ENCODE assay signal across 11 mouse cellular contexts in the genomic region with DNA sequence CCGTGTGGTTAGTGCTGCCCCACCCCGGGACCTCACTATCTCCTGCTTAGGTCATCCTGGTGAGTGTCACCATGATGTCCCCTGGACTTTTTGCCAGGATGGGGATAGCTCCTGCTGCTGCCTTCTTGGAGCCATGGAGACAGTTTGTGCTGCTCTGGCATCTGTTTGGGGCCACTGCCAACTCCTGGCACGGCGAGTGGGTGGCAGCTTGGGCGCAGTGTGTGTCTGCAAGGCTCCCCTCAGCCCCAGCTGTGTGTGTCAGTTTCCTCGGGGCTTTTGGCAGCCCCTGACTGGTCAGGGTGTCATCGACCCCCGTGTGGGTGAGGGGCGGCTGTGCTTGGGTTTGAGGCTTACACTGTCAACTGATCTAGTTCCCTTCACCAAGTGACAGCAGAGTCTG. TPM values are rescaled to one million over a fixed set of nuclear protein-coding genes. Genes with fewer than 3 reads are reported as not detected.
DNase-seq lines count a peak whose midpoint lies in the region; ATAC-seq and TF ChIP-seq lines count a peak whose summit lies in the region.
"Had no signal": no experiment of that assay in that cellular context is flagged by ENCODE, and none has a peak within 500 bp of the region (broad histone marks: within the 10 kb centered on the region; RNA-seq: fewer than 3 reads in every experiment).

No protein-coding gene starts in this region.

- DNase-seq in heart, adult 18-20 months, result peak; percentile 5 to 14
- DNase-seq in heart, postnatal 25 days (ENCODE audit: low spot score), result no peak
- DNase-seq in forebrain, postnatal 0 days, result peak; percentile 81
- DNase-seq in left cerebral cortex, adult 11 months (ENCODE audit: low spot score), result peak; percentile 31
- peak; percentile 76 for DNase-seq in right cerebral cortex, postnatal 25 days
- DNase-seq in urinary bladder, postnatal 10 days (ENCODE audit: low spot score), result no peak
- DNase-seq in MN1 (ENCODE audit: low spot score), result no peak

- no peaks in the 10 kb centered on the region; the same call in 1 of the 2 replicates for H3K4me1 ChIP-seq in forebrain, postnatal 0 days (ENCODE audit: insufficient read depth)

- H3K27me3 ChIP-seq in forebrain, postnatal 0 days (ENCODE audit: insufficient read depth, low read length), result no peaks in the 10 kb centered on the region
- H3K27me3 ChIP-seq: limb, embryonic 13.5 days had no signal

- intact Hi-C loops in heart, postnatal 25 days (cut with DNase I), result no loop called here

- H3K36me3 ChIP-seq in forebrain, postnatal 0 days (ENCODE audit: insufficient read depth), result no peaks in the 10 kb centered on the region
- H3K36me3 ChIP-seq: limb, embryonic 13.5 days had no signal

- H3K9ac ChIP-seq in forebrain, postnatal 0 days, result no peak overlapping the region
- H3K9ac ChIP-seq: limb, embryonic 13.5 days had no signal

- no peak for TF ChIP-seq CTCF in forebrain, postnatal 0 days (IDR thresholded peaks at IDR 0.05; ENCODE audit: low read depth)

- H3K4me2 ChIP-seq in forebrain, postnatal 0 days (ENCODE audit: low read depth), result no peak overlapping the region
- H3K4me2 ChIP-seq: limb, embryonic 13.5 days had no signal

- ATAC-seq in forebrain, postnatal 0 days, result peak; percentile 90
- no peak for ATAC-seq in megakaryocyte, adult 5-6 weeks (ENCODE audit: poor library complexity, severe bottlenecking)

- no peak overlapping the region for H3K4me3 ChIP-seq in forebrain, postnatal 0 days (ENCODE audit: low read depth, low read length)
- H3K4me3 ChIP-seq: limb, embryonic 13.5 days had no signal

- H3K9me3 ChIP-seq in forebrain, postnatal 0 days (ENCODE audit: low read length), result no peaks in the 10 kb centered on the region
- H3K9me3 ChIP-seq: limb, embryonic 13.5 days had no signal

- 48% methylated on average over 9 of the region's 9 CpGs for WGBS in forebrain, postnatal 0 days

- H3K27ac ChIP-seq in forebrain, postnatal 0 days (ENCODE audit: low read depth, low read length), result no peak overlapping the region
- H3K27ac ChIP-seq: limb, embryonic 13.5 days had no signal

RNA-seq across cellular contexts. Expression of gene Tunar, which starts 20.6 kb away (rescaled TPM):
- total RNA-seq in heart, adult 18-20 months (2021), result not detected
- not detected for total RNA-seq in heart, postnatal 25 days (2021)
- total RNA-seq in forebrain, postnatal 0 days (2014; rRNA removed), result 16.6 and 16.9 TPM in 2 replicates
- 6.7 and 12.0 TPM in 2 replicates for polyA plus RNA-seq in forebrain, postnatal 0 days (2015; fragmentation: Nextera tagmentation; extraction: Ambion mirVana)
- total RNA-seq in megakaryocyte, adult 5-6 weeks (2015), result not detected in 2 replicates
- total RNA-seq in megakaryocyte, adult 5-6 weeks (2017), result not detected in 2 replicates
- total RNA-seq: megakaryocyte-erythroid progenitor cell, adult 5-6 weeks had no signal
- polyA plus RNA-seq: heart, postnatal 0 days had no signal

Comparison
In these comparisons a context has a peak if more than half of its experiments do, and no peak if none do; other contexts are left out.
1. DNase-seq: peak in heart, adult 18-20 months (2 of 2), forebrain, postnatal 0 days (single experiment), left cerebral cortex, adult 11 months (single experiment) and right cerebral cortex, postnatal 25 days (single experiment); none in heart, postnatal 25 days (single experiment), urinary bladder, postnatal 10 days (single experiment) and MN1 (single experiment).
2. RNA of gene Tunar, which starts 20.6 kb away (total RNA-seq): 16.6 to 16.9 TPM in forebrain, postnatal 0 days; not detected in heart, postnatal 25 days, not detected in heart, adult 18-20 months and not detected in megakaryocyte, adult 5-6 weeks; every median in the first group is over 10 times any median in the second.